Mouse (Mus musculus): ENCODE results near the gene Sdhd. TPM values are rescaled to one million over a fixed set of nuclear protein-coding genes. Genes with fewer than 3 reads are reported as not detected.
"Not testable (repeated sequence)": the region's sequence is repeated elsewhere in the genome, so short reads cannot be mapped to it uniquely, and the experiment has no call there.

Sdhd gene
- total RNA-seq (2015) (252 and 258 TPM in 2 replicates), total RNA-seq (2017) (194 and 222 TPM in 2 replicates)

- peak; percentile 93 for ATAC-seq (replicated peaks; ENCODE audit: poor library complexity)
Measured at GRCm38 (mm10) chr9:50603189-50603997, at the start of gene Sdhd, which contains the start of gene Timm8b. Gene Sdhd, minus strand, starts transcription at chr9:50603812. Gene Timm8b, plus strand, starts transcription at chr9:50603910.

- peak; percentile 79 for ATAC-seq (replicated peaks; ENCODE audit: poor library complexity)
Measured at GRCm38 (mm10) chr9:50650503-50650902, 46.9 kb upstream of the Sdhd start.

- no peak for ATAC-seq (replicated peaks; ENCODE audit: poor library complexity)
Measured at GRCm38 (mm10) chr9:50646826-50647370, 43.3 kb upstream of the Sdhd start.

GRCm38 (mm10) chr9:50634270-50634669, 30.7 kb upstream of the Sdhd start:
- ATAC-seq (replicated peaks; ENCODE audit: poor library complexity): no peak

- ATAC-seq (replicated peaks; ENCODE audit: poor library complexity): peak; percentile 76
Measured at GRCm38 (mm10) chr9:50633059-50633458, 29.4 kb upstream of the Sdhd start.

GRCm38 (mm10) chr9:50632016-50632688, 28.5 kb upstream of the Sdhd start:
- 0 out of 2 replicates have a peak, but pooled peaks have one; percentile 14 for ATAC-seq (replicated peaks; ENCODE audit: poor library complexity)

GRCm38 (mm10) chr9:50630903-50631302, 27.3 kb upstream of the Sdhd start:
- not testable (repeated sequence) for ATAC-seq (replicated peaks; ENCODE audit: poor library complexity)

GRCm38 (mm10) chr9:50617794-50618330, 14.2 kb upstream of the Sdhd start:
- ATAC-seq (replicated peaks; ENCODE audit: poor library complexity): no peak

GRCm38 (mm10) chr9:50616766-50617603, 13.4 kb upstream of the Sdhd start, which contains the start of the genes Pih1d2 and Nkapd1:
Gene Pih1d2, plus strand, starts transcription at chr9:50617321.
Gene Nkapd1, minus strand, starts transcription at chr9:50617464.
- ATAC-seq (replicated peaks; ENCODE audit: poor library complexity): peak; percentile 91

GRCm38 (mm10) chr9:50616161-50616560, 12.5 kb upstream of the Sdhd start:
- ATAC-seq (replicated peaks; ENCODE audit: poor library complexity): no peak

GRCm38 (mm10) chr9:50612115-50612514, 8.5 kb upstream of the Sdhd start:
- no peak for ATAC-seq (replicated peaks; ENCODE audit: poor library complexity)

- ATAC-seq (replicated peaks; ENCODE audit: poor library complexity): no peak
Measured at GRCm38 (mm10) chr9:50604338-50604737, 726 bp upstream of the Sdhd start.

GRCm38 (mm10) chr9:50603998-50604324, 349 bp upstream of the Sdhd start:
- no peak; the same call in 1 of the 2 replicates for ATAC-seq (replicated peaks; ENCODE audit: poor library complexity)

GRCm38 (mm10) chr9:50602055-50602845, 1.4 kb downstream of the Sdhd start:
- no peak for ATAC-seq (replicated peaks; ENCODE audit: poor library complexity)

GRCm38 (mm10) chr9:50601536-50601935, 2.1 kb downstream of the Sdhd start:
- peak; percentile 50 for ATAC-seq (replicated peaks; ENCODE audit: poor library complexity)

- no peak for ATAC-seq (replicated peaks; ENCODE audit: poor library complexity)
Measured at GRCm38 (mm10) chr9:50596973-50597372, 6.6 kb downstream of the Sdhd start.

- ATAC-seq (replicated peaks; ENCODE audit: poor library complexity): no peak
Measured at GRCm38 (mm10) chr9:50594794-50595417, 8.7 kb downstream of the Sdhd start.

GRCm38 (mm10) chr9:50593544-50593943, 10.1 kb downstream of the Sdhd start:
- ATAC-seq (replicated peaks; ENCODE audit: poor library complexity): peak; percentile 71

- ATAC-seq (replicated peaks; ENCODE audit: poor library complexity): peak; percentile 79
Measured at GRCm38 (mm10) chr9:50592955-50593354, 10.7 kb downstream of the Sdhd start.

Data from megakaryocyte progenitor cell, adult 5-6 weeks (primary cell).